Mouse (Mus musculus) neural tube, embryonic 14.5 days (tissue): ENCODE data around the gene Iba57. TPM values are rescaled to one million over a fixed set of nuclear protein-coding genes. Genes with fewer than 3 reads are reported as not detected.
"Not testable (repeated sequence)": the region's sequence is repeated elsewhere in the genome, so short reads cannot be mapped to it uniquely, and the experiment has no call there.

Experiments
- ATAC-seq: fragments of 200-750 bp; cut with Nextera tagmentation; 2 replicates; pipeline ENCODE4 v1.8.0; 2017; ENCODE audit warnings: low read depth, mild to moderate bottlenecking, moderate TSS enrichment, moderate library complexity
- H3K27ac ChIP-seq: fragments of 300-500 bp; sonication (generic); 2 replicates; pipeline ENCODE4 v1.5.1; 2014; ENCODE audit warnings: low read depth, mild to moderate bottlenecking, control low read depth, low read length, moderate library complexity, mixed read lengths
- H3K27me3 ChIP-seq: fragments of 300-500 bp; sonication (generic); 2 replicates; pipeline ENCODE4 v1.6.1; 2014; ENCODE audit warnings: low read length; ENCODE audit not compliant: control insufficient read depth, insufficient read depth
- H3K36me3 ChIP-seq: fragments of 300-500 bp; sonication (generic); 2 replicates; pipeline ENCODE4 v1.6.1; 2014; ENCODE audit warnings: low read length, mixed read lengths; ENCODE audit not compliant: control insufficient read depth, insufficient read depth
- H3K4me1 ChIP-seq: fragments of 300-500 bp; sonication (generic); 2 replicates; pipeline ENCODE4 v1.6.1; 2014; ENCODE audit warnings: low read length; ENCODE audit not compliant: control insufficient read depth, insufficient read depth
- H3K4me2 ChIP-seq: fragments of 300-500 bp; sonication (generic); 2 replicates; pipeline ENCODE4 v1.6.1; 2014; ENCODE audit warnings: mild to moderate bottlenecking, low read depth, low read length, control low read depth
- H3K4me3 ChIP-seq: fragments of 300-500 bp; sonication (generic); 2 replicates; pipeline ENCODE4 v1.5.1; 2014; ENCODE audit warnings: low read depth, low read length, control low read depth, mixed read lengths
- H3K9ac ChIP-seq: fragments of 300-500 bp; sonication (generic); replicated peaks from 2 replicates; pipeline ENCODE4 v1.6.1; 2014; ENCODE audit warnings: low read depth, mild to moderate bottlenecking, control low read depth, low read length, mixed read lengths
- H3K9me3 ChIP-seq: fragments of 300-500 bp; sonication (generic); 2 replicates; pipeline ENCODE4 v1.6.1; 2016; ENCODE audit warnings: low read length; ENCODE audit not compliant: control insufficient read depth
- WGBS: fragments of 180-500 bp; shearing (Covaris S2); extraction: QIAGEN DNeasy Blood & Tissue Kit; methylation state at CpG from one replicate; pipeline ENCODE4 v1.1.7; 2014; 5-methylcytosine and 5-hydroxymethylcytosine counted together
- polyA plus RNA-seq: library from polyadenylated mRNA; unstranded; fragments of >200 nt; fragmentation: Nextera tagmentation; extraction: Ambion mirVana; gene quantifications from 2 replicates; pipeline ENCODE4 v1.2.1, GENCODE M21; 2014

Iba57 gene
- 3.6 and 4.0 TPM in 2 replicates for polyA plus RNA-seq

GRCm38 (mm10) chr11:59163255-59164236 is at the start of gene Iba57:
Gene Iba57 (minus strand): TSS chr11:59163739.
- no peaks in the 10 kb centered on the region for H3K9me3 ChIP-seq
- peaks cover 9% of the 10 kb centered on the region for H3K4me1 ChIP-seq
- ATAC-seq = peak; percentile 99
- H3K4me2 ChIP-seq = peak within 1 kb of the TSS; percentile 68
- H3K27ac ChIP-seq = peak within 1 kb of the TSS; percentile 100
- H3K27me3 ChIP-seq = no peaks in the 10 kb centered on the region
- 4% methylated on average over 60 of the region's 68 CpGs for WGBS
- H3K4me3 ChIP-seq = peak within 1 kb of the TSS; percentile 66
- no peaks in the 10 kb centered on the region for H3K36me3 ChIP-seq
- peak within 1 kb of the TSS; percentile 80 for H3K9ac ChIP-seq

- no peak overlapping the region for H3K9ac ChIP-seq
- H3K27ac ChIP-seq = no peak overlapping the region
- no peak overlapping the region for H3K4me3 ChIP-seq
- no peaks in the 10 kb centered on the region for H3K27me3 ChIP-seq
- peaks cover 9% of the 10 kb centered on the region for H3K4me1 ChIP-seq
- no peak for ATAC-seq
- H3K36me3 ChIP-seq = peaks cover 19% of the 10 kb centered on the region
- H3K9me3 ChIP-seq = no peaks in the 10 kb centered on the region
- H3K4me2 ChIP-seq = no peak overlapping the region
- WGBS = 94% methylated on average over 12 of the region's 12 CpGs
Observed at GRCm38 (mm10) chr11:59212892-59213494, 49.5 kb upstream of the Iba57 start.

GRCm38 (mm10) chr11:59212320-59212719 is 48.8 kb upstream of the Iba57 start:
- not testable (repeated sequence) for H3K27ac ChIP-seq, H3K4me1 ChIP-seq, H3K4me3 ChIP-seq, H3K9ac ChIP-seq, H3K9me3 ChIP-seq, H3K4me2 ChIP-seq, H3K27me3 ChIP-seq, ATAC-seq
- 86% methylated on average over 12 of the region's 12 CpGs for WGBS
- peaks cover 19% of the 10 kb centered on the region for H3K36me3 ChIP-seq

GRCm38 (mm10) chr11:59211561-59211960 is 48.0 kb upstream of the Iba57 start:
- peaks cover 21% of the 10 kb centered on the region for H3K36me3 ChIP-seq
- not testable (repeated sequence) for H3K4me1 ChIP-seq, H3K27ac ChIP-seq, H3K4me3 ChIP-seq, H3K4me2 ChIP-seq, H3K27me3 ChIP-seq, H3K9ac ChIP-seq, H3K9me3 ChIP-seq, ATAC-seq
- 91% methylated on average over 8 of the region's 9 CpGs for WGBS

GRCm38 (mm10) chr11:59210020-59210419 is 46.5 kb upstream of the Iba57 start:
- no peak overlapping the region for H3K9ac ChIP-seq
- no peak overlapping the region for H3K4me3 ChIP-seq
- no peak overlapping the region for H3K4me2 ChIP-seq
- H3K9me3 ChIP-seq = no peaks in the 10 kb centered on the region
- H3K36me3 ChIP-seq = peaks cover 30% of the 10 kb centered on the region
- peaks cover 9% of the 10 kb centered on the region for H3K4me1 ChIP-seq
- no peaks in the 10 kb centered on the region for H3K27me3 ChIP-seq
- no peak overlapping the region for H3K27ac ChIP-seq
- ATAC-seq = no peak
- WGBS = 89% methylated on average over 4 of the region's 4 CpGs

- Histone ChIP-seq H3K27me3 (no peaks in the 10 kb centered on the region), H3K4me1 (peaks cover 9% of the 10 kb centered on the region), H3K9ac (peak overlapping the region; percentile 80; the same call in 1 of the 2 replicates), H3K4me3 (no peak overlapping the region), H3K27ac (no peak overlapping the region), H3K36me3 (peaks cover 30% of the 10 kb centered on the region), H3K9me3 (no peaks in the 10 kb centered on the region), H3K4me2 (peak overlapping the region; percentile 80; the same call in 1 of the 2 replicates)
- 80% methylated on average over 5 of the region's 5 CpGs for WGBS
- ATAC-seq = no peak
Observed at GRCm38 (mm10) chr11:59209580-59209979, 46.0 kb upstream of the Iba57 start.

- WGBS = 11% methylated on average over 18 of the region's 18 CpGs
- peaks cover 9% of the 10 kb centered on the region for H3K4me1 ChIP-seq
- peak overlapping the region; percentile 92 for H3K4me3 ChIP-seq
- H3K27ac ChIP-seq = peak overlapping the region; percentile 89
- ATAC-seq = peak; percentile 61
- H3K36me3 ChIP-seq = peaks cover 30% of the 10 kb centered on the region
- peak overlapping the region; percentile 80 for H3K4me2 ChIP-seq
- H3K27me3 ChIP-seq = no peaks in the 10 kb centered on the region
- H3K9me3 ChIP-seq = no peaks in the 10 kb centered on the region
- H3K9ac ChIP-seq = peak overlapping the region; percentile 80
Observed at GRCm38 (mm10) chr11:59209003-59209441, 45.5 kb upstream of the Iba57 start.

GRCm38 (mm10) chr11:59208153-59208831 is 44.8 kb upstream of the Iba57 start, which contains the start of gene 2310033P09Rik:
Gene 2310033P09Rik (plus strand): TSS chr11:59208321.
- H3K36me3 ChIP-seq = peaks cover 30% of the 10 kb centered on the region

More at GRCm38 (mm10) chr11:59208153-59208831, 44.8 kb upstream of the Iba57 start, which contains the start of gene 2310033P09Rik:
- H3K9ac ChIP-seq = peak within 1 kb of the TSS; percentile 80
- under 1% methylated on average over 67 of the region's 67 CpGs for WGBS
- no peaks in the 10 kb centered on the region for H3K27me3 ChIP-seq
- peaks cover 9% of the 10 kb centered on the region for H3K4me1 ChIP-seq
- peak within 1 kb of the TSS; percentile 80 for H3K4me2 ChIP-seq
- H3K27ac ChIP-seq = peak within 1 kb of the TSS; percentile 89
- ATAC-seq = peak; percentile 87
- no peaks in the 10 kb centered on the region for H3K9me3 ChIP-seq
- H3K4me3 ChIP-seq = peak within 1 kb of the TSS; percentile 92
